In the genomic region with DNA sequence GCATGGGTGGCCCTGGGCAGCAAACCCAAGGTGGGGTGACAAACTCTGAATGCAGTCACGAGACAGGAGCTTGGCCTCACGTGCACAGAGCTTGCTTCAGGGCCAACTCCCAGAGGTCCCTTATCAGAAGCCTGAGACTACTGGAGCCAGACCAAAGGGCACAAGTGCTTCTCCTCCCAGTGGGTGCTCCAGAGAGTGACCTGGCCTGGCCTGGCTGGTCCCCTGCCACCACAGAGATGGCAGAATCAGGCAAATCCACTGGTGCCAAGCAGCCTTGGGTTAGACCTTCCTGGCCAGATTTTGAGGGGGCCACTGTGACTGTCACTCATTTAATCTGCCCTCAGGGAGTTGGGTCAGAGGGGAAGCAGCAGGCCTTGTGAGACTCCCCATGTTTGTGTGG, we compare ENCODE assay signal across 9 mouse cellular contexts. TPM values are rescaled to one million over a fixed set of nuclear protein-coding genes. Genes with fewer than 3 reads are reported as not detected.
DNase-seq lines count a peak whose midpoint lies in the region; TF ChIP-seq lines count a peak whose summit lies in the region.
"Had no signal": no experiment of that assay in that cellular context is flagged by ENCODE, and none has a peak within 500 bp of the region (broad histone marks: within the 10 kb centered on the region; RNA-seq: fewer than 3 reads in every experiment).

No protein-coding gene starts in this region.

- H3K4me3 ChIP-seq in heart, adult 2 months = no peak overlapping the region
- H3K4me3 ChIP-seq in embryonic facial prominence, embryonic 10.5 days = no peak overlapping the region
- no peak overlapping the region for H3K4me3 ChIP-seq in left cerebral cortex, adult 2 months
- H3K4me3 ChIP-seq: neural tube, embryonic 13.5 days had no signal

- H3K4me1 ChIP-seq in heart, adult 2 months (ENCODE audit: control insufficient read depth, insufficient read depth, low read length) = no peaks in the 10 kb centered on the region; the same call in 1 of the 2 replicates
- H3K4me1 ChIP-seq in embryonic facial prominence, embryonic 10.5 days = peaks cover 5% of the 10 kb centered on the region
- H3K4me1 ChIP-seq: neural tube, embryonic 13.5 days had no signal

- intact Hi-C loops in heart, adult 2 months (cut with DNase I) = no loop called here
- intact Hi-C loops in gastrocnemius, postnatal 14 days (cut with DNase I; ENCODE audit: low total_unique reads) = no loop called here
- intact Hi-C loops in left cerebral cortex, adult 2 months (cut with DNase I) = no loop called here

- H3K27ac ChIP-seq in heart, adult 2 months = no peak overlapping the region
- no peak overlapping the region for H3K27ac ChIP-seq in embryonic facial prominence, embryonic 10.5 days (replicated peaks)
- H3K27ac ChIP-seq in left cerebral cortex, adult 2 months = no peak overlapping the region
- H3K27ac ChIP-seq: neural tube, embryonic 13.5 days had no signal

- TF ChIP-seq CTCF in heart, adult 2 months (IDR thresholded peaks at IDR 0.05) = no peak
- no peak for TF ChIP-seq CTCF in left cerebral cortex, adult 2 months (IDR thresholded peaks at IDR 0.05)

- H3K27me3 ChIP-seq in heart, adult 2 months (ENCODE audit: control insufficient read depth, insufficient read depth, low read length) = no peaks in the 10 kb centered on the region
- H3K27me3 ChIP-seq in embryonic facial prominence, embryonic 10.5 days (replicated peaks; ENCODE audit: low read depth, poor library complexity, severe bottlenecking) = no peaks in the 10 kb centered on the region
- H3K27me3 ChIP-seq: neural tube, embryonic 13.5 days had no signal

- no peaks in the 10 kb centered on the region for H3K79me2 ChIP-seq in heart, adult 2 months (replicated peaks; ENCODE audit: control insufficient read depth, insufficient read depth, low read length)

- peak; percentile 20 to 26 for DNase-seq in kidney, adult 8-10 months
- DNase-seq in kidney, adult 18-20 months = no peak
- peak; percentile 41 to 74 for DNase-seq in heart, adult 2 months
- peak; percentile 85 for DNase-seq in liver
- peak; percentile 54 to 68 for DNase-seq in spleen, postnatal 10 days (ENCODE audit: low spot score in 2 of 2)
- no peak for DNase-seq in embryonic facial prominence, embryonic 10.5 days (ENCODE audit: low spot score)
- DNase-seq in gastrocnemius, postnatal 14 days = no peak
- no peak for DNase-seq in left cerebral cortex, adult 2 months (ENCODE audit: extremely low spot score in 1 of 2, low spot score in 2 of 2)

- WGBS in heart, adult 2 months = 48% methylated on average over 2 of the region's 2 CpGs
- WGBS in embryonic facial prominence, embryonic 10.5 days = 74% methylated on average over 2 of the region's 2 CpGs

- TF ChIP-seq POLR2A in heart, adult 2 months (IDR thresholded peaks at IDR 0.05; ENCODE audit: insufficient read depth, low read depth, low read length) = no peak

- H3K9ac ChIP-seq in heart, adult 2 months (ENCODE audit: low read depth, low read length) = no peak overlapping the region
- H3K9ac ChIP-seq: neural tube, embryonic 13.5 days had no signal

- H3K36me3 ChIP-seq in heart, adult 2 months (ENCODE audit: control insufficient read depth, insufficient read depth, low read length) = no peaks in the 10 kb centered on the region
- H3K36me3 ChIP-seq in embryonic facial prominence, embryonic 10.5 days (replicated peaks) = no peaks in the 10 kb centered on the region
- H3K36me3 ChIP-seq: neural tube, embryonic 13.5 days had no signal

- H3K9me3 ChIP-seq in embryonic facial prominence, embryonic 10.5 days = no peaks in the 10 kb centered on the region
- H3K9me3 ChIP-seq: neural tube, embryonic 13.5 days had no signal

- 0 out of 2 replicates have a peak, but pooled peaks have one; percentile 36 for TF ChIP-seq EP300 in heart, adult 2 months (IDR thresholded peaks at IDR 0.05; ENCODE audit: insufficient read depth, low read depth, low read length)

RNA-seq across cellular contexts. Expression of gene Asprv1, which starts 8.5 kb away (rescaled TPM):
- under 1 TPM in 1 of 2 experiments, not detected in 1; 0.31 TPM for total RNA-seq in heart, adult 2 months (2021)
- 0.09 and 0.21 TPM in 2 replicates for polyA plus RNA-seq in heart, adult 2 months (2012; rRNA removed)
- polyA plus RNA-seq in embryonic facial prominence, embryonic 10.5 days (2016; fragmentation: Nextera tagmentation; extraction: Ambion mirVana) = 0.69 and 1.3 TPM in 2 replicates
- under 1 TPM in 1 of 2 experiments, not detected in 1; 0.13 TPM for total RNA-seq in gastrocnemius, postnatal 14 days (2021)
- 1 to 10 TPM; 1.8 to 2.5 TPM for total RNA-seq in left cerebral cortex, adult 2 months (2021)

RNA-seq across cellular contexts. Expression of gene Mxd1, which starts 32.5 kb away (rescaled TPM):
- total RNA-seq in heart, adult 2 months (2021) = 1 to 10 TPM; 6.0 to 6.7 TPM
- 4.4 and 6.9 TPM in 2 replicates for polyA plus RNA-seq in heart, adult 2 months (2012; rRNA removed)
- polyA plus RNA-seq in embryonic facial prominence, embryonic 10.5 days (2016; fragmentation: Nextera tagmentation; extraction: Ambion mirVana) = 9.5 and 11.4 TPM in 2 replicates
- total RNA-seq in gastrocnemius, postnatal 14 days (2021) = 1 to 10 TPM; 3.9 to 4.0 TPM
- 10 to 100 TPM; 23.1 to 25.2 TPM for total RNA-seq in left cerebral cortex, adult 2 months (2021)

RNA-seq across cellular contexts. Expression of gene Snrnp27, which starts 47.8 kb away (rescaled TPM):
- total RNA-seq in heart, adult 2 months (2021) = 10 to 100 TPM; 46.6 to 51.7 TPM
- polyA plus RNA-seq in heart, adult 2 months (2012; rRNA removed) = 13.7 and 16.8 TPM in 2 replicates
- polyA plus RNA-seq in embryonic facial prominence, embryonic 10.5 days (2016; fragmentation: Nextera tagmentation; extraction: Ambion mirVana) = 124 and 134 TPM in 2 replicates
- total RNA-seq in gastrocnemius, postnatal 14 days (2021) = 10 to 100 TPM; 67.5 to 78.2 TPM
- total RNA-seq in left cerebral cortex, adult 2 months (2021) = 10 to 100 TPM; 52.5 to 55.7 TPM

Comparison
In these comparisons a context has a peak if more than half of its experiments do, and no peak if none do; other contexts are left out.
1. DNase-seq: peak in kidney, adult 8-10 months (2 of 2), heart, adult 2 months (2 of 2), liver (single experiment) and spleen, postnatal 10 days (2 of 2); none in kidney, adult 18-20 months (single experiment), embryonic facial prominence, embryonic 10.5 days (single experiment), gastrocnemius, postnatal 14 days (single experiment) and left cerebral cortex, adult 2 months (0 of 2).